Mouse (Mus musculus) ovary, postnatal 10 days (tissue): ENCODE measurements at regions not wholly inside any gene's neighbourhood (a gene's known extent, or its start where the extent isn't known, plus 50 kb on each side); places are given as distances from the start of the nearest gene placed in this dataset.

Source experiments
- DNase-seq: peaks from one replicate; pipeline ENCODE4 v3.0.0; 2022; ENCODE audit warnings: low spot score

GRCm38 (mm10) chr4:140320120-140320921, 73.7 kb upstream of the Igsf21 start:
- no peak for DNase-seq

- DNase-seq, result no peak
Measured at GRCm38 (mm10) chr4:140312635-140313034, 66.1 kb upstream of the Igsf21 start.

- DNase-seq, result no peak
Measured at GRCm38 (mm10) chr4:140307481-140307880, 60.9 kb upstream of the Igsf21 start.

GRCm38 (mm10) chr4:140304960-140305359, 58.4 kb upstream of the Igsf21 start:
- DNase-seq, result no peak

GRCm38 (mm10) chr4:140301661-140302060, 55.1 kb upstream of the Igsf21 start:
- DNase-seq, result no peak

GRCm38 (mm10) chr4:140297912-140298620, 51.5 kb upstream of the Igsf21 start:
- no peak for DNase-seq
